Mouse (Mus musculus): ENCODE measurements around the gene Phactr3. TPM values are rescaled to one million over a fixed set of nuclear protein-coding genes. Genes with fewer than 3 reads are reported as not detected.

Phactr3 gene
- total RNA-seq, 2 experiments from 2014 or later = 133 to 153 TPM

DNA sequence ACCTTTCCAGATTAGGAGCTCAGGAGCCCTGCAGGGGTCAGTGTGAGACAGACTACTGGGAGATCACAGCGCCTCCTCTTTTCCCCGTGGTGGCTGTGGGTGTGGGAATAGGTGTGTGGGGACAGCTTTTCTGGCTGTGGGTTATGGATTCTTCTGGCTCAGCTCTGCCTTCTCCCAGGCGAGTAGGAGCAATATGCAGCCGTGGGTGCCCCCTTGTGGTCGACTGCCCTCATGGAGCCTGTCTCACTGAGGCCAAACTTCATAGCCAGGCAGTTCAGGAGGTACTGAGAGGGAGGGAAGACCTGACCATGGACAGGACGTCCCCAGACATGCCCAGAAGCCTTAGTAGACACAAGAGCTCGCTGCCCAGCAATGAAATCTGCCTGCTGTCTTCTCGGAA lies 145.6 kb downstream of the Phactr3 start:
- peak; percentile 88 to 90 for DNase-seq

DNA sequence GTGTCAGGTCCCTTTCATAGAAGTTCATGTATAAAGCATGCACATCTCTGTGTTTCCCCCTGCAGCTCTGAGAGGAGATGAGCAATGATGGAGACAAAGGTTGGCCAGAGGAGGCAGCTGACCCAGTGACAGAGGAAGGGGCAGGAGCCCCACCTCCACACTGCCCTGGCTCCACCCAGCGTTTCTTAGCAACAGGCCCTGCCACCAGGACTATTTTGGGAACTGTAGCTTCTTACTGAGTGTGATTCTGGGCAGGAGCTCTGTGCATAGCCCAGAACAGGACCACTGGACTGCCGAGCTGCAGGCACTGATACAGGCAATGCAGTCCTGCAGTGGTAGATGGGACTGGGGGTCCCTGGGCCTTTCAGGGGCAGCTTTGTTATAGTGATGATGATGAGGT lies 146.7 kb downstream of the Phactr3 start:
- no peak for DNase-seq

- no peak for DNase-seq
These were observed 152.0 kb downstream of the Phactr3 start for GRCm38 (mm10) chr2:178270794-178271193.

GRCm38 (mm10) chr2:178272350-178272749 lies 153.6 kb downstream of the Phactr3 start:
- no peak for DNase-seq

DNA sequence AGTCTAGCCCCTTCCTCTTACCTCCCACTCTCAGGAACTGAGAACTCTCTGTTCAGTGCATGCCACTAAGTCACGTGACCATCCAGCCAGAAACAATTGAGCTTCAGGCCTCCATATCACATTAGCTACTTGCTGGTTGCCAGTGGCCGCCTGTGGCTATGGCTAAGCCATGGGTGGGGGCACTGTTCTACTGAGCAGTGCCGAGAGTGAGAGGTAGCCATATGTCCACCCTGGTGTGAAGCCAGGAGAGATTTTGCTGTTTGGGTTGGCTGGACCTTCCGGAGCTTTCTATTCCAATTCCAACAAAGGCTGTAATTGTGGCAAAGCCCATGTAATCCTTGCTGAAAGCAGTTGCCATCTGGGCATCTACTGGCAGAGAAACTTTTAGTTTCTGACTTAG lies 155.4 kb downstream of the Phactr3 start:
- no peak for DNase-seq

- no peak for DNase-seq
These were observed 158.4 kb downstream of the Phactr3 start for GRCm38 (mm10) chr2:178277206-178277605.

DNA sequence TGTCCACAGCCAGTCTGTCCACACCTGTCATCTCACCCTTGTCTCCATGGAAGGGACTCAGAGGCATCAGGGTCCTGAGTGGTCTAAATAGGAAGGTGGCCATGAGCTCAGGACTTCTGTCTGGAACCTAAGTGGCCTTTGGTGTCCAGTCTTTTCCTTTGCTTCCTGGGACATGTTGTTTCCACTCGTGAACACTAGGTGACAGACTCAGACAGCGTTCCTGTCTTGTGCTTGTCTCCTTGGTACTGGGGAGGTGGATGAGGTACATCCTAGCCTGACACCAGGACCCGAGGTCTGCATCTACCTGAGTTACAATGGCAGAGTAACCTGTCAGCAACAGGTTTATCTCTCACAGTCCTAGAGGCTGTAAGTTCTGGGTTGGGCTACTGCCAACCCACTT lies 162.4 kb downstream of the Phactr3 start:
- DNase-seq = no peak

GRCm38 (mm10) chr2:178287285-178287684 lies 168.5 kb downstream of the Phactr3 start:
- peak in 1 of 2 experiments; percentile 48 for DNase-seq

DNA sequence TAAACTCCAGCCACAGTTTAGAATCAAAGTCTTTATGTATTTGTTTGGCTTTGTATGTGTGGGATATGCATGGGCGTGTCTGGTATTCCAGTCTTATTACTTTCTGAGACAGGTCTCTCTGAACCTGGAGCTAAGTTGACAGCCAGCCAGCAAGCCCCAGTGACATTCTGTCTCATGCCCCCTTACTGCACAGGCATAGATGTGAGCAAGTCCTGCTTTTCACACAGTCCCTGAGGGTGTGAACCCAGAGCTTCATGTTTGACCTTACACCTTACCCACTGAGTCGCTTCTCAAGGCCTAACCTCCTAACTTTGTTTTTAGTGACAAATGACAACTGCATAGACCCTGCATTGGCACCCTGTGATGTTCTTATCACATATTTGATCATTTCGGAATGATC lies 169.9 kb downstream of the Phactr3 start:
- DNase-seq = no peak

GRCm38 (mm10) chr2:178303453-178304187 lies 184.8 kb downstream of the Phactr3 start:
- DNase-seq = peak in 1 of 2 experiments; percentile 26

DNA sequence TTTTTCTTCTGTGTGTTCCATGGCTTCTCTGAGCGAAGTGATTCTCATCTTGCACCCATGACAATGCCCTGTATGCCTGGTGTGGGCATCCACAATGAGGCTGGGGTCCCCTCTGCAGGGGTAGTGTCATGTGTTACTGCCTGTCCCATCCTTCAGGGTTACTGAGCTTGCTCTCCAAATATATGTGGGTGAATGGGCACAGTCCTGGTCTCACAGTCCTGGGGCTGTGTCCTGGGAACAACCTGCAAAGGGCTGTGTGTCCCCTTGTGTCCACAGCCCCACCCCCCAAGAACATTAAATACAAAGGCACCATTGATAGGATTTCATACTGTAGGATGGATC lies 185.4 kb downstream of the Phactr3 start:
- no peak for DNase-seq

GRCm38 (mm10) chr2:178304669-178305068 lies 185.9 kb downstream of the Phactr3 start:
- no peak for DNase-seq

DNA sequence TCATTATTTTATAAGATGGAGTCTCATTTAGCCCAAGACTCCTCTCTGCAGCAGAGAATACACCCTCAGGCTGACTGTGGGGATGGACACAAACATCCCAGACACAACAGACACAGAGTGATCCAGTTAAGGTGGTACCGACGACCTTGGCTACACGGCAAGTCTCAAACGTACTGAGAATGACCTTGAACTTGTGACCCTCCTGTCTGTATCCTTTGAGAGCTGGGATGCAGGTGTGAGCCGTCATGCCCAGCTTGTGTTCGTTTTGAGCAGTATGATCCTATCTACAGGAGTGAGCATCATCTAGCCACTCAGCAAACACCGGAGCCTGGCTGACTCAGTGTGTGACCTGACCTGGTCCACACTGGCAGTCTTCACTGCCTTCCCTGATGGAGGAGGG lies 194.8 kb downstream of the Phactr3 start:
- DNase-seq = no peak

- DNase-seq = no peak
These were observed 197.5 kb downstream of the Phactr3 start for GRCm38 (mm10) chr2:178316281-178316680.

DNA sequence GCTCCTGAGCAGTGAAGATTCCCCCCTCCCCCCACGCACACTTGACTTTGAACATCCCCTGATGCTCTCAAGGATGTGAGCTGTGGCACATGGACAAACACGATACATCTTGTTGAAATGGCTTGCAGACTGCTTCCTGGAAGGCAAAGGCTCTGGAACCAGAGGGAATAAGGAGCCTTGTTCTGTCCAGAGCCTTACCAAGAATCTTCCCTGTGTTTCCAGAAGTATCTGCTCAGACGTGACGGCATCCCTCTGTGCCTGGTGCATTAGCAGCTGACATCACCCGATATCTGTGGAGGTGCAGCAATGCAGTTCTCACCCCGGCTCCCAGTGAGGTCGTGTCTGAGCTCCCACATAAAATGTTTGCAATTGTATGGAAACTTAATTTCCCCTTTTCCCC lies 201.0 kb downstream of the Phactr3 start:
- no peak for DNase-seq

DNA sequence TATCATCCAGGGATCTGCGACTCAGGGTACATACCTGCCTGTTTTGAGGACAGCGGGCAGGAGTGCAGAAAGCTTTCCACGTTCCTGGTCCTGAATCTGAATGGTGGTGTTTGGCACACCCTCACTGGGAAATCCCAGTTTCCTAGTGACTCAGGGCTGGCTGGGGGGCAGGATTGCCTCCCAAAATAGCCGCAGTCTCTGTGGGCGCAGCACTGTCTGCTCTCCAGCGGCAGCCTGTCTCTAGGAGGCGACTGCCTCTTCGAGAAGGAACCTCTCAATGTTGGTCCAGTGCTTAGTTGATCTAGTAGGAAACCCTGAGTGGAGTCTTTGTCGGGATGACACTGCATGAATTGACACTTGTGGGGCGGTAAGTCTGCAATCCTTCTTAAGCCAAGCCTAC lies 202.5 kb downstream of the Phactr3 start:
- no peak for DNase-seq

DNA sequence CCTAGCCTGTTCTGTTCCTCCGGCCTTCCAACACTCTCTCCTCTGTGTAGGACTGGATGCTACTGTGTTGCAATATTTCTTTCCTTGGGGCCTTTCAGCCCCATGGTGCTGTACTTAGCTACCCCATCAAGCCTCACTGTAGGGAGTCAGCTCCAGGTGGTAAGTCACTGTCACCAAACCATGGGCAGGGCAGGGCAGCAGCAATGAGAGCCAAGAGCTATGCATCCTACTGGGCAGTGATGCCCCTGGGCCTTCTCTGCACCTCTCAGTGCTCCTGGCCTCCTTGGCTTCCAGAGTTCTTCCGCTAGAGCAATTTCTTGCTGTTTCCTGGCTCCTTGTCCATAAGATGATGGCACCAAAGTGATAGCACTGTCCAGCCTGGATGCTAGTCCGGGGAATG lies 205.6 kb downstream of the Phactr3 start:
- no peak for DNase-seq

GRCm38 (mm10) chr2:178324818-178325217 lies 206.0 kb downstream of the Phactr3 start:
- DNase-seq = no peak

DNA sequence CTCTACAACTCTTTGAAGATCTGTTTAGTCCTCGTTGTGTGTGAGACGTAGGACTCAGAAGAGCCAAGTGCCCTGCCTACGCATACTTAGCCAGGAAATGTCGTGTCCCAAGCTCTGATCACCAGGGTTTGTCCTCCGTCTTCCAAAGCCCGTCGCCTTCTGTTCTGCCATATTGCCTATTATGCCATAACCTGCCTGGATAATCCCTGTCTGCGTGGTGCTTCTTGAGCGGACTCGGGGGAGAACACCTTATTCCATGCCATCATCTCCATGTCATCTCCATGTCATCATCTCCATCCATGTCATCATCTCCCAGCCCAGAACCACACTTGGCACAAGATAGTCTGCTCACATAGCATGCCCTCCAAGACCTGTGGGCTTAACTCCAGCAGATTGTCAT lies 207.3 kb downstream of the Phactr3 start:
- DNase-seq = no peak

DNA sequence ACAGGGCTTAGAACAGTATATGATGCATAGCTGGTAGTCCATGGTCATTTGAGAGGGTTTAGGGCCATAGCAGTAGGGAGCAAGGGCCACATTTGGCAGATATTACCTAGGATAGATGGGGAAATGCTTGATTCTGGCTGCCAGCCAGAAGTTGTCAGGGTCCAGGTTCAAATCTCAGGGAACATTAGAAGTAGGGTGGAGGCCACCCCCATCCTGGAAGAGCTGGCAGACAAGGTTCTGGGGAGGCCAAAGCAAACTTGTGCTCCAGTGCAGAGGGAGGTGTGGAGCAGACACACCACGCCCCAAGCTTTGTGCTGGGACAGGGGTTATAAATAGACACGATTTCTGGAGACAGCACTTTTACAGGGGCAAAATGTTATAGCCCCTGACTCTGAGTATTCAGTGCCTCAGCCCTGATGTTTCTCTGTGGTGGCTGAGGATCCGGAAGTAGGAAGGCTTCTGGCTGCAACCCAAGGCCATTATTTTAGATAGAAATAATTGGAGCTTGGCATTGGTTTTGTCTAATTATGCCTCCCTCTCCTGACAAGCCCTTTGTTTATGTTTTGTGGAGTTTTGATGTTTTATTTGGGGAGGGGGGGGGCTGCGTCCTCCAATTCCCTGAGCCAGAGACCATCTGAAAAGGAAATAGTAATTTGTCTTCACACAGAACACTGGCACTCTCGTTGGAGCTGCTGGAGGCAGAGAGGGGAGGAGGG lies 208.1 kb downstream of the Phactr3 start:
- DNase-seq = no peak

- DNase-seq = peak; percentile 83 to 87
These were observed 208.8 kb downstream of the Phactr3 start for GRCm38 (mm10) chr2:178327466-178328040.

DNA sequence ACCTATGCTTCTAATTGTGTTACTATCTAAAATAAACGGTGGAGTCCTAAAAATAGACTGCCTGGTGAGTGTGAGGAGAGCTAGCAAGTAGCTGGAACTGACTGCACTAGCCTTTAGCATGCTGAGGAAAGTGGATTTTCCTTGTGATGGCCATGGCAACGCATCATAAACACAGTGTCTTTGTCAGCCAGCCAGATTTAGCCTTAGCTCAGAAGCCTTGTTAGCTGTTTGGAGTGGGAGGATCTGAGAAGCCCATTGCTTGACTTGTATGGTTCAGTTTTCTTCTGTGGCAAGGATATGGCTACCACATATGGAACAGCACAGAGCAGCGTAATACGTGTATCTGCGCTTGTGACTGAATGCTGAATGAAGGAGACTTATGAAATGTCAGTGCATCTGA lies 210.8 kb downstream of the Phactr3 start:
- DNase-seq = no peak

- DNase-seq = no peak
These were observed 211.2 kb downstream of the Phactr3 start for GRCm38 (mm10) chr2:178329986-178330385.

DNA sequence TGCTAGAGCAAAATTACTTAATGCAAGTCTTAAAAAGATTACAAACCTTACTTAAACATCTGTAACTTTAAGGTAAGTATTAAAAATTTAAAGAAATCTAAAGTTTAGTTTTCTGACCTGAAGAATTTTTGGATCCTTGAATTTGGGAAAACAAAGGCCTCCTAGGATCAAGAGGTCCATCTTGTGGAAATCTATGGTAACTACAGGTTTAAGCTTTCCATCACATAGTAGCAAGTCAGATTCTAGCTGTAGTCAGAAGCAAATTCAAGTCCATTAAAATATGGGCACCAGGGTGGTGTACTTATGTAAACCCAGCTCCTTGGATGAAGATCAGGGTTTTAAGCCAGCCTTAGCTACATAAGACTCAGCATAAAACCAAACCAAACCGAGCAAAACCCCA lies 219.1 kb downstream of the Phactr3 start:
- DNase-seq = no peak

All from layer of hippocampus, postnatal 36 days (tissue).